Mouse (Mus musculus): ENCODE data around the gene Spata16. TPM values are rescaled to one million over a fixed set of nuclear protein-coding genes. Genes with fewer than 3 reads are reported as not detected.

The Spata16 gene
- not detected in 2 replicates for polyA plus RNA-seq (2012; rRNA removed)

GRCm38 (mm10) chr3:26637402-26637801, at the start of gene Spata16:
TSS of gene Spata16 (plus strand) at chr3:26637620.

Measured in stomach, adult 2 months (tissue).